Mouse (Mus musculus) limb, embryonic 12.5 days (tissue): Measurements from ENCODE around the gene Pced1b. TPM values are rescaled to one million over a fixed set of nuclear protein-coding genes. Genes with fewer than 3 reads are reported as not detected.

Experiments used
- ATAC-seq: fragments of 200-750 bp; cut with Nextera tagmentation; 2 replicates; pipeline ENCODE4 v1.8.0; 2017; ENCODE audit warnings: low read depth, moderate TSS enrichment; ENCODE audit not compliant: insufficient number of reproducible peaks, insufficient read depth, low FRiP score, low TSS enrichment
- H3K27ac ChIP-seq: fragments of 300-500 bp; sonication (generic); 2 replicates; pipeline ENCODE4 v1.5.1; 2016; ENCODE audit warnings: mild to moderate bottlenecking, moderate library complexity
- H3K27me3 ChIP-seq: fragments of 300-500 bp; sonication (generic); 2 replicates; pipeline ENCODE4 v1.6.1; 2016; ENCODE audit warnings: mild to moderate bottlenecking, moderate library complexity
- H3K36me3 ChIP-seq: fragments of 300-500 bp; sonication (generic); 2 replicates; pipeline ENCODE4 v1.6.1; 2016; ENCODE audit warnings: mild to moderate bottlenecking, moderate library complexity
- H3K4me1 ChIP-seq: fragments of 300-500 bp; sonication (generic); replicated peaks from 2 replicates; pipeline ENCODE4 v1.6.1; 2016
- H3K4me2 ChIP-seq: fragments of 300-500 bp; sonication (generic); 2 replicates; pipeline ENCODE4 v1.6.1; 2016; ENCODE audit warnings: mild to moderate bottlenecking, moderate library complexity
- H3K4me3 ChIP-seq: fragments of 300-500 bp; sonication (generic); replicated peaks from 2 replicates; pipeline ENCODE4 v1.5.1; 2016; ENCODE audit warnings: mild to moderate bottlenecking
- H3K9ac ChIP-seq: fragments of 300-500 bp; sonication (generic); replicated peaks from 2 replicates; pipeline ENCODE4 v1.6.1; 2016; ENCODE audit warnings: mild to moderate bottlenecking, moderate library complexity
- H3K9me3 ChIP-seq: fragments of 300-500 bp; sonication (generic); 2 replicates; pipeline ENCODE4 v1.6.1; 2016; ENCODE audit warnings: mild to moderate bottlenecking, moderate library complexity
- WGBS: fragments of 180-500 bp; shearing (Covaris S2); methylation state at CpG from one replicate; pipeline ENCODE4 v1.1.7; 2016; 5-methylcytosine and 5-hydroxymethylcytosine counted together
- polyA plus RNA-seq: library from polyadenylated mRNA; unstranded; fragments of >200 nt; fragmentation: Nextera tagmentation; extraction: Ambion mirVana; gene quantifications from 2 replicates; pipeline ENCODE4 v1.2.1, GENCODE M21; 2016

The Pced1b gene
- polyA plus RNA-seq, 1 experiment from 2014 or later: 2.5 TPM

- no peak for ATAC-seq
- Histone ChIP-seq H3K4me2 (peak overlapping the region; percentile 44; the same call in 1 of the 2 replicates), H3K9ac (no peak overlapping the region), H3K27ac (no peak overlapping the region), H3K36me3 (no peaks in the 10 kb centered on the region), H3K27me3 (no peaks in the 10 kb centered on the region), H3K4me3 (no peak overlapping the region), H3K4me1 (peaks cover 35% of the 10 kb centered on the region), H3K9me3 (no peaks in the 10 kb centered on the region)
- 45% methylated on average over 10 of the region's 10 CpGs for WGBS
Measured at GRCm38 (mm10) chr15:97277328-97277727, 30.4 kb downstream of the Pced1b start.

- Histone ChIP-seq H3K36me3 (no peaks in the 10 kb centered on the region), H3K4me2 (no peak overlapping the region), H3K27ac (no peak overlapping the region), H3K9me3 (no peaks in the 10 kb centered on the region), H3K4me1 (peaks cover 35% of the 10 kb centered on the region), H3K9ac (no peak overlapping the region), H3K4me3 (no peak overlapping the region), H3K27me3 (no peaks in the 10 kb centered on the region)
- no peak for ATAC-seq
- 88% methylated on average over 9 of the region's 9 CpGs for WGBS
Measured at GRCm38 (mm10) chr15:97278340-97278948, 31.5 kb downstream of the Pced1b start.

DNA sequence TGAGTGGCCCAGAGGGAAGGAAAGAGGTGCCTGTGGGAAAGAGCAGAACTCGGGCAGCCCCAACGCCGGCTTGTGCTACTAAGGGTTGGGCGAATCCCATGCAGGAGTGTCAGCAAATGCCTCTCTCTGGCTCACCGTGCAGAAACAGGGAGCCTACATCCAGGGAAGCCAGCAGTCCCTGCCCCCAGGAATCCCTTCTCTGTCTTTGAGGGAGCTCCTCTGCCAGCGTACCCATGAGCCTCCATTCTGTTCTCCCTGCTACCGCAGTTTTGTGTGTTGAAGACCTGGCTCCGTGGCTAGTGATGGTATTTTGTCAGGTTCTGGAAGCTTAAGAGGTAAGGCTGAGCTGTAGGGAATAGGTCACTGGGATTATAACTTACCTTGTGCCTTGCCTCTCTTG, 33.2 kb downstream of the Pced1b start:
- 84% methylated on average over 8 of the region's 8 CpGs for WGBS
- Histone ChIP-seq H3K4me1 (peaks cover 34% of the 10 kb centered on the region), H3K9me3 (no peaks in the 10 kb centered on the region), H3K27ac (no peak overlapping the region), H3K9ac (no peak overlapping the region), H3K27me3 (no peaks in the 10 kb centered on the region), H3K4me2 (no peak overlapping the region), H3K4me3 (no peak overlapping the region), H3K36me3 (no peaks in the 10 kb centered on the region)
- ATAC-seq: no peak

DNA sequence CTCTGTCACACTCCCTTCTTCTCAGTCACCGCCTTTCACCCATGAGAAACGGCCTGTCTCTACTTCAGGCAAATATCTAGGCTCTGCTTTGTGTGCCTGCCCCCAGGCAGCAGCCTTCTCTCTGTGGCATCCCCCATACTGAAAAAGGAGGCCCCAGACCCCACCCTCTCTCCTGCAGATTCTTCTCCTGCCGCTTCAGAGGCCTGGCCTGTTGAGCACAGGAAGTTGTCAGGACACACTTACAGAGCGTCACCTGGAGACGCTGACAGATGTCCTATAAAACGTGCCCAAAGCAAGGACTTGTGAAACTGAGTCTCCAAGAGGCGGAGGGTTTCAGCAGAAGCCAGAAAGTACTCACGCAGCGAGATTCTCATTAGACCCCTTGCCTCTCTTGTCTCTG, 33.9 kb downstream of the Pced1b start:
- no peaks in the 10 kb centered on the region for H3K27me3 ChIP-seq
- H3K36me3 ChIP-seq: no peaks in the 10 kb centered on the region
- H3K4me2 ChIP-seq: no peak overlapping the region
- H3K4me3 ChIP-seq: no peak overlapping the region
- peaks cover 27% of the 10 kb centered on the region for H3K4me1 ChIP-seq
- H3K9me3 ChIP-seq: no peaks in the 10 kb centered on the region
- no peak for ATAC-seq
- H3K27ac ChIP-seq: no peak overlapping the region
- 31% methylated on average over 9 of the region's 9 CpGs for WGBS
- 0 out of 2 replicates have a peak overlapping the region, but pooled peaks have one; percentile 14 for H3K9ac ChIP-seq

DNA sequence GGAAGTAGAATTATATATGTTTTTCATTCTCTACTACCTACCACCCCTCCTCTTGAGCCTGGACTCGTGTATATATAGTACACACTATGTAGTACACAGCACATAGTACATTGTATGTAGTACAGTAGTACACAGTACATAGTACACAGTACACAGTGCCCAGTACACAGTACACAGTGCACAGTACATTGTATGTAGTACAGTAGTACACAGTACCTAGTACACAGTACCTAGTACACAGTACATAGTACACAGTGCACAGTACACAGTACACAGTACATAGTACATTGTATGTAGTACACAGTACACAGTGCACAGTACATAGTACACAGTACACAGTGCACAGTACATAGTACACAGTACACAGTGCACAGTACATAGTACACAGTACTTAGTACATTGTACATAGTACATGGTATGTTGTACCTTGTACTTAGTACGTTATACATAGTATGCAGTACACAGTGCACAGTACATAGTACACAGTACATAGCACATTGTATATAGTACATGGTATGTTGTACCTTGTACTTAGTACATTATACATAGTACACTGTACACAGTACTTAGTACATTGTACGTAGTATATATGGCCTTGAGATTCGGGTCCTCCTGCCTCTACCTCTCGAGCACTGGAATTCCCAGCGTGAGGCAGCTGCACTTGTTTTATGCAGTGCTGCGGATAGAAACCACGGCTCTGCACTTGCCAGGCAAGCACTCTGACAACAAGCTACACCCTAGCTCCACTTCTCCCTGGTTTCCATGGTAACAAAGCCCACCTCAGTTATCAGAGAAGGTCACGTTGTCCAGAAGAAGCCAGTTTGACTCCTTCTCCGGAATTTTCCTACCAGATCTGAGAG, 35.0 kb downstream of the Pced1b start:
- Histone ChIP-seq H3K27me3 (no peaks in the 10 kb centered on the region), H3K9ac (no peak overlapping the region), H3K4me2 (no peak overlapping the region), H3K36me3 (no peaks in the 10 kb centered on the region), H3K4me3 (no peak overlapping the region), H3K27ac (no peak overlapping the region), H3K9me3 (no peaks in the 10 kb centered on the region), H3K4me1 (peaks cover 19% of the 10 kb centered on the region)
- ATAC-seq: no peak
- WGBS: 67% methylated on average over 10 of the region's 10 CpGs

DNA sequence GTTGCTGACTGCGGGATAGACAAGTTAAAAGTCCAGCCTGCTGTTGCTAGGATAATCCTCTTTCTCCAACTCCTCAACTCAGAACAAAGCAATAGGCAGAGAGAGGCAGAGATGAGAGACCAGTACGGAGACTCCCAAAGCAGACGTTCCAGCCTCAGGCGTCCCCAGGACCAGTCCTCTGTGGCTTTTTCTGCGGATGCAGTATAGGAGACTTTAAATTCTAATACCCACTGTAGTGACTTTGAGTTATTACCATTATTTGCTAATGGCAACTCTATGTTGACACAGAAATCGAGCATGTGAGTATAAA, 35.6 kb downstream of the Pced1b start:
- no peak overlapping the region for H3K27ac ChIP-seq
- H3K9me3 ChIP-seq: no peaks in the 10 kb centered on the region
- no peak overlapping the region for H3K9ac ChIP-seq
- H3K36me3 ChIP-seq: no peaks in the 10 kb centered on the region
- H3K4me3 ChIP-seq: no peak overlapping the region
- ATAC-seq: no peak
- H3K4me1 ChIP-seq: peaks cover 16% of the 10 kb centered on the region
- H3K27me3 ChIP-seq: no peaks in the 10 kb centered on the region
- WGBS: 84% methylated on average over 6 of the region's 6 CpGs
- H3K4me2 ChIP-seq: no peak overlapping the region

GRCm38 (mm10) chr15:97284201-97284600, 37.3 kb downstream of the Pced1b start:
- no peak overlapping the region for H3K4me3 ChIP-seq
- H3K4me2 ChIP-seq: no peak overlapping the region
- no peaks in the 10 kb centered on the region for H3K36me3 ChIP-seq
- no peak overlapping the region for H3K27ac ChIP-seq
- no peak for ATAC-seq
- no peaks in the 10 kb centered on the region for H3K27me3 ChIP-seq
- WGBS: 85% methylated on average over 5 of the region's 5 CpGs
- H3K9ac ChIP-seq: no peak overlapping the region
- H3K9me3 ChIP-seq: no peaks in the 10 kb centered on the region
- peaks cover 16% of the 10 kb centered on the region for H3K4me1 ChIP-seq

DNA sequence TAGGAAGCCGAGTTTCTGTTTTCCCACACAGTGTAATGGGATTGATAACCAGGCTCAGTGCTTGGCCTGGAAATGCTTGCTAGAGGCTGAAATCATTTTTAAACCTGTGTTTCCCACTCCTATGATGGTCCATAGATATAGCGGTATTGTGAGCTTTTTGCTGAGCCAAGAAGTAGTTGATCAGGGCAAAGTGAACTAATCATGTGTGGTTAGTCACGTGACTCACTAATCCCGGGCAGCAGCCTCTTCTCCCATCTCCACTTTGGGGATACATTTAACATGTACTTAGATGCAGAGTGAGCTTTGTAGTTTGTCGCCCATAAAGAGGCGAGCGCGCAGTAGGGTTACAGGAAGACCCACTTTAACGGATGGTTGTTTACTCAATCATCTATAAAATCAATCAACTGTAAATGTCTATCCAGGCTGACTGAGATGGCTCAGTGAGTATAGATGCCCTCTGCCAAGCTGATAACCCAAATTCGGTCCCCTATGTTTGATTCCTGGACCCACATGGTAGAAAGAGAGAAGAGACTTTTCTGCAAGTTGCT, 38.8 kb downstream of the Pced1b start:
- Histone ChIP-seq H3K27ac (no peak overlapping the region), H3K9me3 (no peaks in the 10 kb centered on the region), H3K9ac (no peak overlapping the region), H3K4me1 (peaks cover 7% of the 10 kb centered on the region), H3K36me3 (no peaks in the 10 kb centered on the region), H3K4me2 (no peak overlapping the region), H3K27me3 (no peaks in the 10 kb centered on the region), H3K4me3 (no peak overlapping the region)
- ATAC-seq: no peak
- 89% methylated on average over 10 of the region's 10 CpGs for WGBS

DNA sequence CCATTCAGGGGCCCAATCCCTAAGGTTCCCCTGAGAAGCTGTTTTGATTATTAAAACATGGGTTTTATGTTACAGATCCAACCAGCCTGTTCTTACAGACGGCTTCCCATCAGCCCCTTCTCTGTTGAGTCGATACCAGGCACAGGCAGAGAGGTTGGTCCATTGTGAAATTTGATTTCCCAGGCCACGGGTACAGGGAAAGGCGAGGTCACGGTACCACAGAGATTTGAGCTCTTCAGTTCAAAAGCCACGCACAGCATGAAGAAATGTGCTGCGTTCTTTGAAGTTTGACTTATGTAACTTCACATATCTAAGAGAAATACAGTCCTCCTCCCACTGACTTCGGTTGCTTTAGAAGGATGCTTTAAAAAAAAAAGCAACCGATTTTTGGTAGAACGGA, 39.8 kb downstream of the Pced1b start:
- Histone ChIP-seq H3K9me3 (no peaks in the 10 kb centered on the region), H3K36me3 (no peaks in the 10 kb centered on the region), H3K9ac (no peak overlapping the region), H3K4me1 (peaks cover 9% of the 10 kb centered on the region; the same call in 1 of the 2 replicates), H3K27ac (no peak overlapping the region), H3K4me2 (no peak overlapping the region), H3K27me3 (no peaks in the 10 kb centered on the region), H3K4me3 (no peak overlapping the region)
- no peak for ATAC-seq
- WGBS: 73% methylated on average over 10 of the region's 10 CpGs

DNA sequence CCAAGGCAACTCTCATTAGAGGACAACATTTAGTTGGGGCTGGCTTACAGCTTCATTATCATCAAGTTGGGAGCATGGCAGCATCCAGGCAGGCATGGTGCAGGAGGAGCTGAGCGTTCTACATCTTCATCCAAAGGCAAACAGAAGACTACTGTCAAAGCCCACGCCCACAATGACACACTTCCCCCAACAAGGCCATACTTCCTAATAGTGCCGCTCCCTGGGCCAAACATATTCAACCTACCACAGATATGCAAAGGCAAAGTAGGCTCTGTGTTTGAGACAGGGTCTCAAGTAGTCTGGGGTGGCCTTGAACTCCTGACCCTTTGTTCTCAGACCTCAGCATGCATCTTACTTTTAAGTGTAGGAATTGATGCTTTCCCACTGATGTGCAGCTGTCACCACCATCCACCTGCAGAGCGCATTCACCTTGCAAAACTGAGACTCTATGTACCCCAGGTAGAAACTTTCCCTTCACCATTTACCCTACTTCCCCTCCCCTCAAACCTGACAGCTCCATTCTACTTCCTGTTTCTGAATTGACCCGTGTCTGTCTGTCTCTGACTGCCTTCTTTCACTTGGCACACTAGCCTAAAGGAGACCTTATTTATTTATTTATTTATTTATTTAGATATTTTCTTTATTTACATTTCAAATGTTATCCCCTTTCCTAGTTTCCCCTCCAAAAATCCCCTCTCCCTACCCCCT, 40.7 kb downstream of the Pced1b start:
- Histone ChIP-seq H3K36me3 (no peaks in the 10 kb centered on the region), H3K4me3 (no peak overlapping the region), H3K4me2 (no peak overlapping the region), H3K27me3 (no peaks in the 10 kb centered on the region), H3K4me1 (peaks cover 7% of the 10 kb centered on the region; the same call in 1 of the 2 replicates), H3K9ac (no peak overlapping the region), H3K9me3 (no peaks in the 10 kb centered on the region), H3K27ac (no peak overlapping the region)
- no peak for ATAC-seq
- WGBS: 93% methylated on average over 5 of the region's 5 CpGs

DNA sequence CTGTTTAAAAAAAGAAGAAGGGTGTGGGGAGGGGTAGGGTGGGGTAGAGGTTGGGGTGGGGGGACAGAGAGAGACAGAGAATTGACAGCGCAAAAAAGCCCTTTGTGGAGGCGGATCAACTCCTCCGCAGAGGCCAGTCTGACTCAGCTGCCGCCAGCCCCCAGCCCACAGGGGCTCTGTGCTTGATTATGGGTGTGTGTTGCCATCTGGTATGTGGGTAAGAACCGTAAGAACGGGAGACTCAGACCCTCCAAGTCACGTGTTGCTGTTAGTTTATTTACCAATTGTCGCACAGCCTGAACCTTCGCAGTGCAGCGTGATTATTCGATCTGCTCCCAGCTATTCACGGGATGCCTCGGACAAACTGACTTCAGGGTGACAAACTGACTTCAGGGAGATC, 41.8 kb downstream of the Pced1b start:
- Histone ChIP-seq H3K4me2 (no peak overlapping the region), H3K9ac (no peak overlapping the region), H3K36me3 (no peaks in the 10 kb centered on the region), H3K4me3 (no peak overlapping the region), H3K9me3 (no peaks in the 10 kb centered on the region), H3K27me3 (no peaks in the 10 kb centered on the region), H3K4me1 (peaks cover 7% of the 10 kb centered on the region; the same call in 1 of the 2 replicates), H3K27ac (no peak overlapping the region)
- WGBS: 77% methylated on average over 13 of the region's 13 CpGs
- no peak for ATAC-seq
